Mouse (Mus musculus): ENCODE measurements around the gene Tnfrsf12a. TPM values are rescaled to one million over a fixed set of nuclear protein-coding genes. Genes with fewer than 3 reads are reported as not detected.

Gene Tnfrsf12a
- polyA plus RNA-seq, 1 experiment from 2014 or later, result 119 TPM

- peaks cover 8% of the 10 kb centered on the region; the same call in 1 of the 2 replicates for H3K4me1 ChIP-seq (replicated peaks)
- H3K4me3 ChIP-seq, result no peak overlapping the region
- H3K27ac ChIP-seq (ENCODE audit: poor library complexity, severe bottlenecking), result no peak overlapping the region
- no peaks in the 10 kb centered on the region for H3K9me3 ChIP-seq (replicated peaks)
- 0 out of 2 replicates have a peak, but pooled peaks have one; percentile 18 for ATAC-seq (ENCODE audit: insufficient number of reproducible peaks, low FRiP score)
- H3K9ac ChIP-seq, result no peak overlapping the region
- 77% methylated on average over 14 of the region's 14 CpGs for WGBS
- no peak overlapping the region for H3K4me2 ChIP-seq
- peaks cover 33% of the 10 kb centered on the region for H3K27me3 ChIP-seq (replicated peaks)
- H3K36me3 ChIP-seq, result peaks cover 48% of the 10 kb centered on the region
Measured at GRCm38 (mm10) chr17:23665511-23665910, 11.8 kb downstream of the Tnfrsf12a start.

- Histone ChIP-seq H3K9ac (no peak overlapping the region), H3K4me1 (replicated peaks) (peaks cover 10% of the 10 kb centered on the region; the same call in 1 of the 2 replicates), H3K36me3 (peaks cover 39% of the 10 kb centered on the region), H3K27ac (ENCODE audit: poor library complexity, severe bottlenecking) (no peak overlapping the region), H3K4me2 (no peak overlapping the region), H3K9me3 (replicated peaks) (no peaks in the 10 kb centered on the region), H3K4me3 (no peak overlapping the region), H3K27me3 (replicated peaks) (peaks cover 42% of the 10 kb centered on the region)
- ATAC-seq (ENCODE audit: insufficient number of reproducible peaks, low FRiP score), result no peak
- 14% methylated on average over 5 of the region's 5 CpGs for WGBS
Measured at GRCm38 (mm10) chr17:23664556-23665021, 12.7 kb downstream of the Tnfrsf12a start.

DNA sequence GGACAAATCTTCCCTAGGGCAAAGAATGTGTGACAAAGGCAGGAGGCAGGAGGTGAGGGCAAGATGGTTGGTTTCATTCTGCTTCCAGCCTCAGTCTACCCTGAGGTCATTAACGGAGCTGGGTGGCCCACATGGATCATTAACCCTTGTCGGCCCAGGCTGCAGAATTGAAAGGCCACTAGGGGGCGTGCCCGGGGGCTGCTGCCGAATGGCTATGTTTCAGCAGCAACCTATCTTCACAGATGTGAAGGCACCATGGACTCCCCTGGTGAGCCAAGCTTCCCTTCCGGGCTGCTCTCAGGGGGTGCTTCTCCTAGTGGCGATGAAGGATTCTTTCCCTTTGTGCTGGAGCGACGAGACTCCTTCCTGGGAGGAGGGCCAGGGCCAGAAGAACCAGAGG is 15.7 kb downstream of the Tnfrsf12a start:
- 3% methylated on average over 9 of the region's 9 CpGs for WGBS
- no peak overlapping the region for H3K4me2 ChIP-seq
- H3K36me3 ChIP-seq, result peaks cover 8% of the 10 kb centered on the region
- peaks cover 10% of the 10 kb centered on the region; the same call in 1 of the 2 replicates for H3K4me1 ChIP-seq (replicated peaks)
- no peak overlapping the region for H3K4me3 ChIP-seq
- H3K9me3 ChIP-seq (replicated peaks), result no peaks in the 10 kb centered on the region
- H3K27ac ChIP-seq (ENCODE audit: poor library complexity, severe bottlenecking), result no peak overlapping the region
- no peak; the same call in 1 of the 2 replicates for ATAC-seq (ENCODE audit: insufficient number of reproducible peaks, low FRiP score)
- no peak overlapping the region for H3K9ac ChIP-seq
- H3K27me3 ChIP-seq (replicated peaks), result peaks cover 57% of the 10 kb centered on the region

DNA sequence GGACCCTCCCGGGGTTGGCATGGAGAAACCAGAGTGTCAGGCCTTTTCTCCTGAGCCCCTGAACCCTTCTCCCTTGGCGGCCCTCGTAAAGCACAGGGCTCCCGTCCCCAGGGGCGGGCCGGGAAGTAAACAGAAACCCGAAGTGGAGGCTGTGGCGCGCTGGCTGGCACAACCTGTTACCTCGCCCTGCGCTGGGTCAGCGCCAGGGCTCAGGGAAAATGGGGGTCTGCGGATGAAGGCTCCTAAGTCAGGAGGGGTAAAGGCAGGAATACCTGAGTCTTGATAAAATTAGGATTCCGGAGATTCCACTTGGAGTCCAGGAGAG is 16.4 kb downstream of the Tnfrsf12a start:
- peaks cover 10% of the 10 kb centered on the region; the same call in 1 of the 2 replicates for H3K4me1 ChIP-seq (replicated peaks)
- H3K27me3 ChIP-seq (replicated peaks), result peaks cover 60% of the 10 kb centered on the region
- no peak overlapping the region for H3K27ac ChIP-seq (ENCODE audit: poor library complexity, severe bottlenecking)
- H3K4me2 ChIP-seq, result peak overlapping the region; percentile 38
- ATAC-seq (ENCODE audit: insufficient number of reproducible peaks, low FRiP score), result no peak
- H3K36me3 ChIP-seq, result peaks cover 1% of the 10 kb centered on the region; the same call in 1 of the 2 replicates
- H3K9ac ChIP-seq, result no peak overlapping the region
- H3K9me3 ChIP-seq (replicated peaks), result no peaks in the 10 kb centered on the region
- peak overlapping the region; percentile 7 for H3K4me3 ChIP-seq
- 4% methylated on average over 14 of the region's 14 CpGs for WGBS

GRCm38 (mm10) chr17:23660117-23660875 is 17.0 kb downstream of the Tnfrsf12a start, which contains the start of gene Bicdl2:
Gene Bicdl2 (plus strand): TSS chr17:23660506.
- Histone ChIP-seq H3K9ac (no peak within 1 kb of the TSS), H3K27me3 (replicated peaks) (peaks cover 60% of the 10 kb centered on the region), H3K4me3 (peak within 1 kb of the TSS; percentile 7), H3K36me3 (no peaks in the 10 kb centered on the region), H3K4me2 (peak within 1 kb of the TSS; percentile 38), H3K4me1 (replicated peaks) (peaks cover 10% of the 10 kb centered on the region; the same call in 1 of the 2 replicates), H3K9me3 (replicated peaks) (no peaks in the 10 kb centered on the region), H3K27ac (ENCODE audit: poor library complexity, severe bottlenecking) (no peak within 1 kb of the TSS)
- ATAC-seq (ENCODE audit: insufficient number of reproducible peaks, low FRiP score), result no peak
- 6% methylated on average over 27 of the region's 27 CpGs for WGBS

DNA sequence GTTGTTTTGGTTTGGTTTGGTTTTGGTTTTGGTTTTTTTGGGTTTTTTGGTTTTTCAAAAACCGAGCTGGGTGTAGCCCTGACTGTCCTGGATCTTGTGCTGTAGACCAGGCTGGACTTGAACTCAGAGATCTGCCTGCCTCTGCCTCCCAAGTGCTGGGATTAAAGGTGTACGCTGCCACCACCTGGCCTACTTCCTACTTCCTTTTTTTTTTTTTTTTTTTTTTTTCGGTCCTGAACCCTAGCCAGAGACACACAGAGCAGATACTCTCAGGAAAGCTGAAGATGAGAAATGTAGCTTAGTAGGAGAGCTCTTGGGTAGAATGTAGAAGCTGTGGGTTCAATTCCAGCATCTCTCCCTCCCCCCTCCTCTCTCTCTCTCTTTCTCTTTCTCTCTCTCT is 18.8 kb downstream of the Tnfrsf12a start:
- Histone ChIP-seq H3K27ac (ENCODE audit: poor library complexity, severe bottlenecking) (no peak overlapping the region), H3K36me3 (no peaks in the 10 kb centered on the region), H3K9ac (no peak overlapping the region), H3K4me1 (replicated peaks) (peaks cover 7% of the 10 kb centered on the region; the same call in 1 of the 2 replicates), H3K9me3 (replicated peaks) (no peaks in the 10 kb centered on the region), H3K27me3 (replicated peaks) (peaks cover 61% of the 10 kb centered on the region), H3K4me2 (no peak overlapping the region), H3K4me3 (no peak overlapping the region)
- ATAC-seq (ENCODE audit: insufficient number of reproducible peaks, low FRiP score), result no peak
- WGBS, result 71% methylated on average over 3 of the region's 3 CpGs

GRCm38 (mm10) chr17:23654410-23654809 is 22.9 kb downstream of the Tnfrsf12a start:
- H3K36me3 ChIP-seq, result no peaks in the 10 kb centered on the region
- no peak overlapping the region for H3K27ac ChIP-seq (ENCODE audit: poor library complexity, severe bottlenecking)
- H3K27me3 ChIP-seq (replicated peaks), result peaks cover 22% of the 10 kb centered on the region
- H3K4me2 ChIP-seq, result no peak overlapping the region
- H3K4me1 ChIP-seq (replicated peaks), result no peaks in the 10 kb centered on the region
- ATAC-seq (ENCODE audit: insufficient number of reproducible peaks, low FRiP score), result no peak
- no peak overlapping the region for H3K9ac ChIP-seq
- H3K9me3 ChIP-seq (replicated peaks), result no peaks in the 10 kb centered on the region
- H3K4me3 ChIP-seq, result no peak overlapping the region
- WGBS, result 66% methylated on average over 2 of the region's 2 CpGs

- no peaks in the 10 kb centered on the region for H3K4me1 ChIP-seq (replicated peaks)
- H3K9me3 ChIP-seq (replicated peaks), result no peaks in the 10 kb centered on the region
- no peak for ATAC-seq (ENCODE audit: insufficient number of reproducible peaks, low FRiP score)
- H3K27ac ChIP-seq (ENCODE audit: poor library complexity, severe bottlenecking), result no peak overlapping the region
- no peak overlapping the region for H3K4me3 ChIP-seq
- H3K9ac ChIP-seq, result no peak overlapping the region
- H3K36me3 ChIP-seq, result no peaks in the 10 kb centered on the region
- H3K4me2 ChIP-seq, result no peak overlapping the region
- H3K27me3 ChIP-seq (replicated peaks), result peaks cover 17% of the 10 kb centered on the region
- 55% methylated on average over 6 of the region's 6 CpGs for WGBS
Measured at GRCm38 (mm10) chr17:23654001-23654400, 23.3 kb downstream of the Tnfrsf12a start.

- H3K4me3 ChIP-seq, result no peak overlapping the region
- H3K36me3 ChIP-seq, result no peaks in the 10 kb centered on the region
- no peak overlapping the region for H3K4me2 ChIP-seq
- no peak overlapping the region for H3K9ac ChIP-seq
- H3K4me1 ChIP-seq (replicated peaks), result no peaks in the 10 kb centered on the region
- no peaks in the 10 kb centered on the region for H3K9me3 ChIP-seq (replicated peaks)
- 62% methylated on average over 2 of the region's 2 CpGs for WGBS
- H3K27ac ChIP-seq (ENCODE audit: poor library complexity, severe bottlenecking), result no peak overlapping the region
- no peak for ATAC-seq (ENCODE audit: insufficient number of reproducible peaks, low FRiP score)
- peaks cover 14% of the 10 kb centered on the region; the same call in 1 of the 2 replicates for H3K27me3 ChIP-seq (replicated peaks)
Measured at GRCm38 (mm10) chr17:23653324-23653723, 23.9 kb downstream of the Tnfrsf12a start.

- ATAC-seq (ENCODE audit: insufficient number of reproducible peaks, low FRiP score), result no peak
- H3K4me3 ChIP-seq, result no peak overlapping the region
- H3K9ac ChIP-seq, result no peak overlapping the region
- peaks cover 7% of the 10 kb centered on the region; the same call in 1 of the 2 replicates for H3K27me3 ChIP-seq (replicated peaks)
- 76% methylated on average over 6 of the region's 6 CpGs for WGBS
- H3K36me3 ChIP-seq, result no peaks in the 10 kb centered on the region
- no peak overlapping the region for H3K27ac ChIP-seq (ENCODE audit: poor library complexity, severe bottlenecking)
- H3K9me3 ChIP-seq (replicated peaks), result no peaks in the 10 kb centered on the region
- H3K4me1 ChIP-seq (replicated peaks), result no peaks in the 10 kb centered on the region
- H3K4me2 ChIP-seq, result no peak overlapping the region
Measured at GRCm38 (mm10) chr17:23651363-23651762, 25.9 kb downstream of the Tnfrsf12a start.

GRCm38 (mm10) chr17:23645894-23646293 is 31.4 kb downstream of the Tnfrsf12a start:
- no peak overlapping the region for H3K9ac ChIP-seq
- WGBS, result 19% methylated on average over 10 of the region's 10 CpGs
- no peaks in the 10 kb centered on the region for H3K36me3 ChIP-seq
- H3K9me3 ChIP-seq (replicated peaks), result peaks cover 13% of the 10 kb centered on the region
- H3K27ac ChIP-seq (ENCODE audit: poor library complexity, severe bottlenecking), result no peak overlapping the region
- 0 out of 2 replicates have a peak, but pooled peaks cover 8% of the 10 kb centered on the region for H3K4me1 ChIP-seq (replicated peaks)
- H3K27me3 ChIP-seq (replicated peaks), result peaks cover 20% of the 10 kb centered on the region
- H3K4me3 ChIP-seq, result no peak overlapping the region
- no peak overlapping the region for H3K4me2 ChIP-seq
- ATAC-seq (ENCODE audit: insufficient number of reproducible peaks, low FRiP score), result no peak
